Mouse (Mus musculus) cerebellum, postnatal 14 days (tissue): ENCODE data around the gene Nek5.
A peak's percentile ranks its signal among the peaks of the same experiment; 100 is the strongest.

ENCODE experiments used
- DNase-seq, 2 experiments: peaks; one replicate each; pipeline ENCODE4 v3.0.0; 2021; ENCODE audit warnings: mixed read lengths in 2 of 2

Gene Nek5

GRCm38 (mm10) chr8:22124220-22125152 lies at the start of gene Nek5:
Gene Nek5 (minus strand): TSS chr8:22125053.
- DNase-seq, result peak in 1 of 2 experiments; percentile 29

GRCm38 (mm10) chr8:22169167-22169566 lies 44.3 kb upstream of the Nek5 start:
- no peak for DNase-seq

- DNase-seq, result peak; percentile 91
These were observed 41.3 kb upstream of the Nek5 start, which contains the start of gene Nek3 for GRCm38 (mm10) chr8:22166080-22166603. Gene Nek3 (minus strand): TSS chr8:22166435.

- DNase-seq, result peak in 1 of 2 experiments; percentile 9
These were observed 40.6 kb upstream of the Nek5 start for GRCm38 (mm10) chr8:22165251-22166079.

GRCm38 (mm10) chr8:22164431-22164830 lies 39.6 kb upstream of the Nek5 start:
- DNase-seq, result no peak

GRCm38 (mm10) chr8:22162206-22162605 lies 37.4 kb upstream of the Nek5 start:
- no peak for DNase-seq

GRCm38 (mm10) chr8:22150345-22150663 lies 25.5 kb upstream of the Nek5 start:
- DNase-seq, result peak; percentile 39 to 45

GRCm38 (mm10) chr8:22149643-22150344 lies 24.9 kb upstream of the Nek5 start:
- DNase-seq, result no peak

GRCm38 (mm10) chr8:22148367-22148740 lies 23.5 kb upstream of the Nek5 start:
- DNase-seq, result no peak

- no peak for DNase-seq
These were observed 23.0 kb upstream of the Nek5 start for GRCm38 (mm10) chr8:22147706-22148366.

- no peak for DNase-seq
These were observed 21.0 kb upstream of the Nek5 start for GRCm38 (mm10) chr8:22145831-22146230.

GRCm38 (mm10) chr8:22143764-22144491 lies 19.1 kb upstream of the Nek5 start:
- DNase-seq, result peak; percentile 35 to 54

GRCm38 (mm10) chr8:22142592-22142991 lies 17.7 kb upstream of the Nek5 start:
- DNase-seq, result no peak

- DNase-seq, result no peak
These were observed 17.1 kb upstream of the Nek5 start for GRCm38 (mm10) chr8:22141836-22142385.

GRCm38 (mm10) chr8:22136462-22136861 lies 11.6 kb upstream of the Nek5 start:
- peak; percentile 47 to 67 for DNase-seq

GRCm38 (mm10) chr8:22134750-22135135 lies 9.9 kb upstream of the Nek5 start:
- no peak for DNase-seq

GRCm38 (mm10) chr8:22134078-22134749 lies 9.4 kb upstream of the Nek5 start:
- DNase-seq, result no peak

GRCm38 (mm10) chr8:22132062-22132461 lies 7.2 kb upstream of the Nek5 start:
- DNase-seq, result no peak

GRCm38 (mm10) chr8:22107020-22107419 lies 17.8 kb downstream of the Nek5 start:
- no peak for DNase-seq

GRCm38 (mm10) chr8:22091568-22091967 lies 33.3 kb downstream of the Nek5 start:
- DNase-seq, result peak in 1 of 2 experiments; percentile 29

GRCm38 (mm10) chr8:22089226-22089625 lies 35.6 kb downstream of the Nek5 start:
- no peak for DNase-seq
